Mouse (Mus musculus) forebrain, embryonic 16.5 days (tissue): ENCODE measurements around the gene Gm43638. TPM values are rescaled to one million over a fixed set of nuclear protein-coding genes. Genes with fewer than 3 reads are reported as not detected.
"Not testable (repeated sequence)": the region's sequence is repeated elsewhere in the genome, so short reads cannot be mapped to it uniquely, and the experiment has no call there.

ENCODE experiments used
- ATAC-seq: fragments of 200-750 bp; cut with Nextera tagmentation; 2 replicates; pipeline ENCODE4 v1.8.0; 2017; ENCODE audit warnings: mild to moderate bottlenecking, moderate library complexity
- H3K27ac ChIP-seq: fragments of 300-500 bp; sonication (generic); 2 replicates; pipeline ENCODE4 v1.5.1; 2014; ENCODE audit warnings: low read length, control low read depth
- H3K27me3 ChIP-seq: fragments of 300-500 bp; sonication (generic); replicated peaks from 2 replicates; pipeline ENCODE4 v1.6.1; 2014; ENCODE audit warnings: low read length; ENCODE audit not compliant: control insufficient read depth, insufficient read depth
- H3K36me3 ChIP-seq: fragments of 300-500 bp; sonication (generic); 2 replicates; pipeline ENCODE4 v1.6.1; 2014; ENCODE audit not compliant: control insufficient read depth, insufficient read depth
- H3K4me1 ChIP-seq: fragments of 300-500 bp; sonication (generic); replicated peaks from 2 replicates; pipeline ENCODE4 v1.6.1; 2014; ENCODE audit warnings: low read length; ENCODE audit not compliant: control insufficient read depth, insufficient read depth
- H3K4me2 ChIP-seq: fragments of 300-500 bp; sonication (generic); 2 replicates; pipeline ENCODE4 v1.6.1; 2014; ENCODE audit warnings: mild to moderate bottlenecking, low read length, control low read depth
- H3K4me3 ChIP-seq: fragments of 300-500 bp; sonication (generic); replicated peaks from 2 replicates; pipeline ENCODE4 v1.5.1; 2014; ENCODE audit warnings: mild to moderate bottlenecking, low read length, control low read depth
- H3K9ac ChIP-seq: fragments of 300-500 bp; sonication (generic); replicated peaks from 2 replicates; pipeline ENCODE4 v1.6.1; 2014; ENCODE audit warnings: low read depth, low read length, control low read depth
- H3K9me3 ChIP-seq: fragments of 300-500 bp; sonication (generic); 2 replicates; pipeline ENCODE4 v1.6.1; 2016; ENCODE audit warnings: low read length; ENCODE audit not compliant: control insufficient read depth
- whole genome bisulfite sequencing: fragments of 180-500 bp; shearing (Covaris S2); extraction: QIAGEN DNeasy Blood & Tissue Kit; methylation state at CpG from one replicate; pipeline ENCODE4 v1.1.7; 2014; 5-methylcytosine and 5-hydroxymethylcytosine counted together
- polyA plus RNA-seq: library from polyadenylated mRNA; unstranded; fragments of >200 nt; fragmentation: Nextera tagmentation; extraction: Ambion mirVana; gene quantifications from 2 replicates; pipeline ENCODE4 v1.2.1, GENCODE M21; 2015

Gene Gm43638
- polyA plus RNA-seq: not detected in 2 replicates

DNA sequence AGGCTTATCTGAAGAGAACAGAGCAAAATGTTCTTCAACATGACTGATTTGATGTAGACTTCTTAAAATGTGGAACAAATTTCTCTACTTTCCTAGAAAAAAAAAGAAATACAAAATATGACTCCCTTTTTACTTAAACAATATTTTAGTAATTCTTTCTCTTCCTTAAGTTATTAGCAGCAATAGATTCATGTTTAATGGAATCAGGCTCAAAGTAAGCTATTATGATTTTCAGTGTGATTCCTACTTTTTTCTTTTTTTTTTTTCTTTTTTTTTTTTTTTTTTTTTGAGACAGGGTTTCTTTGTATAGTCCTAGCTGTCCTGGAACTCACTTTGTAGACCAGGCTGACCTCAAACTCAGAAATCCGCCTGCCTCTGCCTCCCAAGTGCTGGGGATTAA, at the start of gene Gm43638:
Gene Gm43638 (minus strand): TSS at position 101 of the 400 bp plus-strand sequence.
- H3K4me3 ChIP-seq, H3K27ac ChIP-seq, H3K4me2 ChIP-seq, H3K27me3 ChIP-seq, H3K36me3 ChIP-seq, ATAC-seq, H3K4me1 ChIP-seq, H3K9ac ChIP-seq, H3K9me3 ChIP-seq: not testable (repeated sequence)
- WGBS: 75% methylated on average over 1 of the region's 1 CpGs

DNA sequence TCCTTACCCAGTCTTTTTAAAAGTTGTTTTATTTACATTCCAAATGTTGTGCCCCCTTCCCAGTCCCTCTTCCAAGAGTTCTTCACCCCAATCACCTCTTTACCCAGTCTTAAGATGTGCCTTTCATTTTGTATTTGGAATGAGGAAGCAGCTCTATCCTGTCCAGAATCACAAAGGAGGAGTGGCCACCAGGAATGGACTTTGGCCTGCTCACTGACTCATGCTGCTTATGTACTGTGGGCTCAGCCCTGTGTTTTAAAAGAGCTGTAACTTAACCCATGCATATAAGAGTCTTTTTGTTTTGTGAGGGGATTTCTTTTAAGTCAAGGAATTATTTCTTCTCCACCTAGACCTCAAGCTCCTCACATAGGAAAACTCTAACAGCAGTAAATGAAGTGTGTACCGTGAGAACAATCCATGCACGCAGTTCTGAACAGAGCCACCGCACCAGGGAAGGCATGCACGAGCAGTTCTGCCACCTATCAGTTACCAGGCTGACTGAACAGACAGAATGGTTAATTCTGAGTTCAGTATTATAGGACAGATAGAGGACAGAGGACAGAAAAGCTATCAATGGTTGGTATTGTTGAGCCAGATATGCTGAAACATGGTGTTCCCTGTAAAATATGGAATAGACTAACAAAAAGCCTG, 49.5 kb upstream of the Gm43638 start:
- no peaks in the 10 kb centered on the region for H3K4me1 ChIP-seq
- no peaks in the 10 kb centered on the region for H3K9me3 ChIP-seq
- no peak overlapping the region for H3K4me3 ChIP-seq
- no peaks in the 10 kb centered on the region for H3K27me3 ChIP-seq
- no peak for ATAC-seq
- H3K9ac ChIP-seq: no peak overlapping the region
- H3K36me3 ChIP-seq: no peaks in the 10 kb centered on the region
- WGBS: 53% methylated on average over 4 of the region's 4 CpGs
- no peak overlapping the region for H3K27ac ChIP-seq
- H3K4me2 ChIP-seq: no peak overlapping the region

DNA sequence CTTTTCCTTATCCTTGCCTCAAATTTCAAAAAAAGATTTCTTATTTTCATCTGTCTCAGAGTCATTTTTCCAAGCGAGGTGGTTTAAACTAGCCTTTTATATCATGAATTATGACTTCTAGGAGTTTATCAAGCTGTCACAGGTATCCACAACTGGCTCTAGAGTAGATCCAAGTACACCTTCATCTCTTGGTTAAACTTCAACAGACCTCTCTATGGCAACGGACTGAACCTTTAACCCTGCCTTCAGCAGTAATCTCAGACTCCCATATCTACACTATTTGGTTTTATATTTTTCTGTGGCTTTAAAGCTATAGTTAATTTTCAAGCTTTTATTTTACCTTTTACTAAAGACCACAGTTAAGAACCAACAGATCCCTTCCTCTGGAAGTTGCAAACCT, 45.7 kb upstream of the Gm43638 start:
- Histone ChIP-seq H3K4me1 (no peaks in the 10 kb centered on the region), H3K9ac (no peak overlapping the region), H3K4me2 (no peak overlapping the region), H3K36me3 (no peaks in the 10 kb centered on the region), H3K27ac (no peak overlapping the region), H3K9me3 (no peaks in the 10 kb centered on the region), H3K27me3 (no peaks in the 10 kb centered on the region), H3K4me3 (no peak overlapping the region)
- ATAC-seq: no peak
- 75% methylated on average over 2 of the region's 2 CpGs for WGBS

DNA sequence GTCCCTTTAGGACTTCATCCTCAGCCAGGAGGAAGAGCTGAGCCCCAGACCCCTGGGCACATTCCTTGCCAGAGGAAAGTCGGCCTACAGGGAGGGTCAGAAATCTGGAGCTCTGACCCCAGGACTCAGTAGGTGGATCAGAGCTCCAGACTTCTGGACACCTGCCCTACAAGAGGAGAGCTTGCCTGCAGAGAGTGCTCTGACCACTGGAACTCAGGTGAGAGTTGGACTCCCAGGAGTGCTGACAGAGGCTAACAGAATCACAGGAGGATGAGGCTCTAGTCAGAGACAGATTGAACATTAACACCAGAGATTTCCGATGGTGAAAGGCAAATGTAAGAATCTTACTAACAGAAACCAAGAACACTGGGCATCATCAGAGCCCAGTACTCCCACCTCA, 37.0 kb upstream of the Gm43638 start:
- H3K27ac ChIP-seq, H3K9ac ChIP-seq, H3K4me3 ChIP-seq, ATAC-seq, H3K4me2 ChIP-seq, H3K27me3 ChIP-seq, H3K9me3 ChIP-seq, H3K36me3 ChIP-seq, H3K4me1 ChIP-seq: not testable (repeated sequence)
- WGBS: 95% methylated on average over 2 of the region's 2 CpGs

DNA sequence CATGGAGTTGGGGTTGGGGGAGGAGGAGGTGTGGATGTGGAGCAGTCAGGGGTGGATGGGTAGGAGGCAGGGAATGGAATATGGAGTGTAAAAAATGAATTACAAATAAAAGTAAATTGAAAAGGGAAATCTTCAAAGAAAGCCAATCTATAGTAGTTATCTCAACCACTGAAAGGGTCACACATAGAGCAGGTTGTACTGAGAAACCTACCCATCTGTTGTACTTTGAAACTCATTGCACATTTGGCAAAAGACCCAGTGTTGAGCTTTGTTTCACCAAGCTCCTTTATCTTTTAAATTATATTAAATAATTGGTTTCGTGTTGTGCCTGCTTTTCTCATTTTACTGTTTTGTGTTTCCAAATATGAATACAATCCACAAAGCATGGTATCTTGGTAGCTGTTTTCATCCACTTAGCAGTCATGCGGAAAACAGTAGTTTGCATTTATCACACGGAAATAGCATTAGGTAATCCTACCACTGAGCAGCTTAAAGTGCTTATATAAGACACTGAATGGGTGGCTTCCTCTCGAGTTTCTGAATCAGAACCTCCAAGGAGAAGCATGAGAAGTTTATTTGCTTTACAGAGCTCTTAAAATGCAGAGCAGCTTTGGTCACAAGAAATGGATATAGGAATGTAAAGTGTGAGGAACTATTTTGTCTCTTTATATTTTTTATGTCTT, 19.3 kb upstream of the Gm43638 start:
- no peak for ATAC-seq
- no peaks in the 10 kb centered on the region for H3K4me1 ChIP-seq
- no peak overlapping the region for H3K9ac ChIP-seq
- H3K36me3 ChIP-seq: no peaks in the 10 kb centered on the region
- no peak overlapping the region for H3K4me2 ChIP-seq
- no peak overlapping the region for H3K4me3 ChIP-seq
- no peaks in the 10 kb centered on the region for H3K27me3 ChIP-seq
- no peaks in the 10 kb centered on the region for H3K9me3 ChIP-seq
- H3K27ac ChIP-seq: no peak overlapping the region
- 36% methylated on average over 4 of the region's 4 CpGs for WGBS

DNA sequence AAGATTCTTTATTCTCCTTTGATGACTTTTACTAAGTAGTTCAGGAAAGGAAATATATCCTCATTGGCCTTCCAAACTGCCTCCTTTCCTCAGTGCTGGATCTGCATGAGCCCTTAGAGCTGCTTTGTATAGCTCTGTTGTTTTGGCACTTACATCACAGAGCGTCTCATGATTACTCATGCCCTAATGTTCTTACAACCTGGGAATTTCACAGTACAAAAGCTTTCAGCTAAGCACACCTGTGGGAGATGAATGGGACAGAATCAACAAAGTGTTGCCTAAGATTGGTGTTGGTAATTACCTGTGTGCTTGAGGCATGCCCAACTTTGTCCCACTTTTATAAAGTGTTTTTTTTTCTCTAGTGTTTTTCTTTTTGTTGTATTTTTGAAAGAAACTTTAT, 16.1 kb upstream of the Gm43638 start:
- ATAC-seq: no peak
- H3K36me3 ChIP-seq: no peaks in the 10 kb centered on the region
- no peaks in the 10 kb centered on the region for H3K9me3 ChIP-seq
- H3K27ac ChIP-seq: no peak overlapping the region
- H3K9ac ChIP-seq: no peak overlapping the region
- WGBS: 26% methylated on average over 1 of the region's 1 CpGs
- H3K4me1 ChIP-seq: no peaks in the 10 kb centered on the region
- H3K4me3 ChIP-seq: no peak overlapping the region
- H3K4me2 ChIP-seq: no peak overlapping the region
- no peaks in the 10 kb centered on the region for H3K27me3 ChIP-seq

DNA sequence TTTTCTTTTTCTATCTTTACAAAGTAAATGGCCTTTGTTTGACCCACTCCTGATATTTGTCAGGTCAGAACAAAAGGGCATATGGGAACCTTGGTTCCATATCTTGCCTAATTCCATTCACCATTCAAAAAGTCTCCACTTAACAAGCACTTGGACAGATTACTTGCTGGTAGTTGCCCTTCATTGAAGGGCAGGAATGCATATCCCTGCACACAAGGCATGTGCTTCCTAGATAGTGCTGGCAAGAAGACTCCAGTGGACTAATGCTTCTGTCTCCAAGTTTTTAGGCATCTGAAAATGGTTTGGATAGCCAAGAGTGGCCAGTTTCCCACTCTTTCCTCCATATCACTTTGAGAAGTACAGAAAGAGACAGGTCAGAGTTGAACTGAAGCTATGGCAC, 12.7 kb upstream of the Gm43638 start:
- no peak overlapping the region for H3K9ac ChIP-seq
- H3K4me1 ChIP-seq: no peaks in the 10 kb centered on the region
- H3K4me3 ChIP-seq: no peak overlapping the region
- no peaks in the 10 kb centered on the region for H3K9me3 ChIP-seq
- H3K27ac ChIP-seq: no peak overlapping the region
- no peak for ATAC-seq
- H3K36me3 ChIP-seq: no peaks in the 10 kb centered on the region
- no peaks in the 10 kb centered on the region for H3K27me3 ChIP-seq
- no peak overlapping the region for H3K4me2 ChIP-seq

DNA sequence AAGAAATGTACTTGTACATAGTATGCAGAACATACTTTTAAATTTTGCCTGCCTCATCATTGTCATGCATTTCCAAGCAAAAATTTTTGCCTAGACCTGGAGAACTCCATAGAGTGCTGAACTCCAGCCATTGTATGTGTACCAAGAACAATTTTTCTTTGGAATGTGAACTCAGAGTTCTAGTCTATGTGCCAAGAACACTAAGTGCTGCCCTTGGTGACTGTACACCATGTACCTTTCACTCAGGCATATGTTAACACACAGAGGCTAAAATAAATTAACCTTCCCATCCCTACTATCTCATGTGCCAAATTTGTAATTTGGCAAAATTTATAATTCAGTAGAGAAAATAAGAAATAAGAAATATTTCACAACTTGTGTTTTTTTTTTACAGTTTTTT, 12.3 kb upstream of the Gm43638 start:
- no peaks in the 10 kb centered on the region for H3K9me3 ChIP-seq
- no peak overlapping the region for H3K9ac ChIP-seq
- no peaks in the 10 kb centered on the region for H3K27me3 ChIP-seq
- no peaks in the 10 kb centered on the region for H3K36me3 ChIP-seq
- H3K4me1 ChIP-seq: no peaks in the 10 kb centered on the region
- no peak for ATAC-seq
- no peak overlapping the region for H3K4me2 ChIP-seq
- no peak overlapping the region for H3K4me3 ChIP-seq
- no peak overlapping the region for H3K27ac ChIP-seq

DNA sequence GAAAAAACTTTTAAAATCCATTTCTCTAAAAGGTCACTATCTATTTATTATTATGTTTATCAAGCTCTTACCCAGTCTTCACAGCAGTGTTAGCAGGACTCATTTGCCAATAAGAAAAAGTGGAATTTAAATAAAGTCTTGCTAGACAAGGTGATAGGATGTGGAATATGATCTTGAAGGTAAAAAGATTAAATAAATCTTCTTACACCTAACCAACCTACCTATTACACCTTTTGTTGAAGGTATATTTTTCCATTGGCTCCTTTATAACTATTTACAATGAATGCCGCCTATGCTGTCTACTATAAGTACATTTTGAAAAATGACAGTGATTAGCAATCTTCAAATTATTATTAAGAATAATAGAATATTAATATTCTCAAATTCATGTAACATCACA, 4.2 kb upstream of the Gm43638 start, which contains the start of gene Ugt2a1:
Gene Ugt2a1 (minus strand): TSS at position 101 of the 400 bp plus-strand sequence.
- H3K36me3 ChIP-seq: no peaks in the 10 kb centered on the region
- WGBS: 95% methylated on average over 1 of the region's 1 CpGs
- ATAC-seq: no peak

More for the DNA sequence above, 4.2 kb upstream of the Gm43638 start, which contains the start of gene Ugt2a1:
- Histone ChIP-seq H3K27me3 (no peaks in the 10 kb centered on the region), H3K4me1 (no peaks in the 10 kb centered on the region), H3K4me2 (no peak within 1 kb of the TSS), H3K9ac (no peak within 1 kb of the TSS), H3K4me3 (no peak within 1 kb of the TSS), H3K27ac (no peak within 1 kb of the TSS), H3K9me3 (no peaks in the 10 kb centered on the region)
